Mouse (Mus musculus) forebrain, embryonic 14.5 days (tissue): ENCODE data around the gene Zbp1. TPM values are rescaled to one million over a fixed set of nuclear protein-coding genes. Genes with fewer than 3 reads are reported as not detected.

Experiments used
- ATAC-seq: fragments of 200-750 bp; cut with Nextera tagmentation; 2 replicates; pipeline ENCODE4 v1.8.0; 2017; ENCODE audit warnings: mild to moderate bottlenecking, moderate library complexity
- DNase-seq: peaks from one replicate; pipeline ENCODE4 v3.0.0-alpha.2; 2015; ENCODE audit warnings: low spot score
- H3K27ac ChIP-seq: fragments of 300-500 bp; sonication (generic); 2 replicates; pipeline ENCODE4 v1.5.1; 2014; ENCODE audit warnings: low read depth, mild to moderate bottlenecking, control low read depth, low read length, moderate library complexity
- H3K27me3 ChIP-seq: fragments of 300-500 bp; sonication (generic); replicated peaks from 2 replicates; pipeline ENCODE4 v1.6.1; 2014; ENCODE audit warnings: low read length, control low read depth, mixed read lengths; ENCODE audit not compliant: control insufficient read depth, insufficient read depth
- H3K36me3 ChIP-seq: fragments of 300-500 bp; sonication (generic); 2 replicates; pipeline ENCODE4 v1.6.1; 2014; ENCODE audit warnings: low read length, control low read depth; ENCODE audit not compliant: control insufficient read depth, insufficient read depth
- H3K4me1 ChIP-seq: fragments of 300-500 bp; sonication (generic); 2 replicates; pipeline ENCODE4 v1.6.1; 2014; ENCODE audit warnings: antibody characterized with exemption, low read length, control low read depth; ENCODE audit not compliant: control insufficient read depth, insufficient read depth
- H3K4me2 ChIP-seq: fragments of 300-500 bp; sonication (generic); 2 replicates; pipeline ENCODE4 v1.6.1; 2014; ENCODE audit warnings: mild to moderate bottlenecking, control low read depth, low read length
- H3K4me3 ChIP-seq: fragments of 300-500 bp; sonication (generic); 2 replicates; pipeline ENCODE4 v1.5.1; 2014; ENCODE audit warnings: low read depth, low read length, control low read depth
- H3K9ac ChIP-seq: fragments of 300-500 bp; sonication (generic); 2 replicates; pipeline ENCODE4 v1.6.1; 2014; ENCODE audit warnings: mild to moderate bottlenecking, low read length, control low read depth, moderate library complexity
- H3K9me3 ChIP-seq: fragments of 300-500 bp; sonication (generic); replicated peaks from 2 replicates; pipeline ENCODE4 v1.6.1; 2016; ENCODE audit warnings: low read length, control low read depth, mixed read lengths; ENCODE audit not compliant: control insufficient read depth
- WGBS: fragments of 180-500 bp; shearing (Covaris S2); extraction: QIAGEN DNeasy Blood & Tissue Kit; methylation state at CpG from one replicate; pipeline ENCODE4 v1.1.7; 2014; 5-methylcytosine and 5-hydroxymethylcytosine counted together
- polyA plus RNA-seq: library from polyadenylated mRNA; unstranded; fragments of >200 nt; fragmentation: Nextera tagmentation; extraction: Ambion mirVana; gene quantifications from 2 replicates; pipeline ENCODE4 v1.2.1, GENCODE M21; 2014

The Zbp1 gene
- polyA plus RNA-seq, 1 experiment from 2014 or later: not detected

DNA sequence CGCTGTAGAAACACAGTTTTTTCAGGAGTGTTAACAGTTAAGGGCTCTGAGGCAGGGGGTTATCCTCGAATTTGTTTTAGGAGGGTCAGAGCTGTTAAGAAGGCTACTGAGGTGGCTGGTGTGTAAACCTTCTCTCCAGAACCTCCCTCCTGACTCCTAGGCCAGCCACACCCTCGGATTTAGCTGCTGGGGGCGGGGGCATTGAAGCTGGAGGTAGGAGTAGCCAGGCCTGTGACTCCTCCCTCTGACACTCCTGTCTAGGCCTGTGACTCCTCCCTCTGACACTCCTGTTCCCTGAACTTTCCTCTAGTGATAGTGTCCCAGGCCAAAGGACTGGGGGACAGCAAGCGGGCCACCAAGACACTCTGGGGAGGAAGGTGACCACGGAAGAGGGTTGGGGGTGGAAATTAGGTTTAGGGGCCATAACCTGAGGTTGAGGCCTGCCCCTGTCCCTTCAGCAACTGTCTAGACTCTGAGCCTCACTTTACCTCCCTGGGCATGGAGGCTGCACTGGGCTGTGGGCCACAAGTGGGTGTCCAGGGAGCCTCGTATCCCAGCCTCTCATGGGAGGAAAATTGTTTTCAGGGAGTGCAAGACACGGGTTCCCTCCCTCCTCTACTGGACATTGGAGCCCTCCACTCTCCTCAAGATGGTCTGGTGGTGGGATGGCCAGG, 31.4 kb downstream of the Zbp1 start:
- no peaks in the 10 kb centered on the region for H3K4me1 ChIP-seq
- ATAC-seq: no peak
- no peaks in the 10 kb centered on the region for H3K27me3 ChIP-seq
- H3K27ac ChIP-seq: no peak overlapping the region
- H3K9ac ChIP-seq: no peak overlapping the region
- WGBS: 30% methylated on average over 8 of the region's 8 CpGs
- no peak overlapping the region for H3K4me3 ChIP-seq
- H3K36me3 ChIP-seq: no peaks in the 10 kb centered on the region
- H3K9me3 ChIP-seq: no peaks in the 10 kb centered on the region
- no peak for DNase-seq
- no peak overlapping the region for H3K4me2 ChIP-seq

DNA sequence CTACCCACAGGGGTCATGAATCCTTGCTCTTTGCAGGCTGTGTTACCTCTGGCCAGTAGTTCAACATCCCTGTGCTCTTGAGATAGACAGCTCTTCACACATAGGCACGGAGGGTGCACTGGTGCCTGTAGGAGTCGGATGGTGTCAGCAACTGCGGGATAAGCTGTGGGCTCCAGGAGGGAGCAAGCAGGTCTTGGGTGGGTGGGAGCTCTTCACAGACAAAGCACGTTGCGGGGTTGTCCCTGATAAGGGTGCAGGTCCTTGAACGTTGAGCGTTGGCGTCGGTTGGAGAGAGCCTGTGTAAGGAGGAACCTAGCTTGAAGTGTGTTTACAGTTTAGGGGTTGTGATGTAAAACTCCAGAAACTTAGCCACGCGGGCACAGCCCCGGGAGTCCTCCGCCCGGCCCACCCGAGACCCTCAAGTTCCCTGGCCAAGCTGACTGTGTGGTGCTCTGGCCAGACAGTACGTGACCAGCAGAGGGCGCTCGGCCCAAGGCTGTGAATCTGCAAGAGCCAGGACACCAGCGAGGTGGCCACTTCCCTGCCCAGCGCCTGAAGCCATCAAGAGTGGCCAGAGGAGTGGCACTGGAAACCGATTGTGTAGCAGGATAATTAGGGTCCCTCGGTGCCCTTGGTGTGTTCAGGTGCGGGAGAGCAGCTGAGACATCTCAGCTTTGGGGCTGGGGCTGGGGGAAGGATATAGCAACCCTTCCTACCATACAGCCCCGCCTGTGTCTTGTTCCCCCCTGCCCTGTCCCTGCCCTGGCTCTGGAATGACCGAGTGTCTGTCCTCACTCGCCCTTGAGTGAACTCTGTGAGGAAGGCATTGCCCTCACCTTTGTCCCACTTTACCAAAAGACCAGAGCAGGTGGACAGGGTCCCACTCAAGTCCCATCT, 32.4 kb downstream of the Zbp1 start:
- DNase-seq (peak; percentile 86), ATAC-seq (peak; percentile 65)
- Histone ChIP-seq H3K27me3 (no peaks in the 10 kb centered on the region), H3K9me3 (no peaks in the 10 kb centered on the region), H3K4me2 (no peak overlapping the region), H3K4me1 (no peaks in the 10 kb centered on the region), H3K36me3 (no peaks in the 10 kb centered on the region), H3K4me3 (no peak overlapping the region), H3K27ac (no peak overlapping the region), H3K9ac (no peak overlapping the region)
- 31% methylated on average over 26 of the region's 26 CpGs for WGBS

DNA sequence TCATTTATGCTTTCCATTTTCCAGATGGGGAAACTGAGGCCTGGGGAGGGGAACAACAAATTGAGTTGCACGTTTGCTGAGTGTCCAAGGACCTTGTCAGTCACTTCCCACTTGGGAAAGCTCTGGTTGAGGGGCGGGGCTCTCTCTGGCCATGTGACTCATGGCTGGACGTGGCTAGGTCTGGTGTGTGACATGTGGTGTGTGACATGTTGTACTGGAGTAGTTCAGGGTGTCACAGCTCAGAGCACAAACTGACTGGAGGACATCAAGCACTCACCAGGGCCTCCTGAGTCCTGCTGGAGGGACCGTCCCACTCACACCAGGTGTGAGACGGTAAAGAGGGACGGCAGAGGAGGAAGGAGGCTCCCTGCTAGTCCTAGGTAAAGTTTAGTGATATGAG, 33.4 kb downstream of the Zbp1 start:
- DNase-seq: no peak
- H3K27ac ChIP-seq: no peak overlapping the region
- H3K9ac ChIP-seq: no peak overlapping the region
- no peaks in the 10 kb centered on the region for H3K27me3 ChIP-seq
- no peak overlapping the region for H3K4me2 ChIP-seq
- ATAC-seq: no peak
- no peak overlapping the region for H3K4me3 ChIP-seq
- H3K36me3 ChIP-seq: no peaks in the 10 kb centered on the region
- H3K9me3 ChIP-seq: no peaks in the 10 kb centered on the region
- WGBS: 80% methylated on average over 6 of the region's 6 CpGs
- no peaks in the 10 kb centered on the region for H3K4me1 ChIP-seq

DNA sequence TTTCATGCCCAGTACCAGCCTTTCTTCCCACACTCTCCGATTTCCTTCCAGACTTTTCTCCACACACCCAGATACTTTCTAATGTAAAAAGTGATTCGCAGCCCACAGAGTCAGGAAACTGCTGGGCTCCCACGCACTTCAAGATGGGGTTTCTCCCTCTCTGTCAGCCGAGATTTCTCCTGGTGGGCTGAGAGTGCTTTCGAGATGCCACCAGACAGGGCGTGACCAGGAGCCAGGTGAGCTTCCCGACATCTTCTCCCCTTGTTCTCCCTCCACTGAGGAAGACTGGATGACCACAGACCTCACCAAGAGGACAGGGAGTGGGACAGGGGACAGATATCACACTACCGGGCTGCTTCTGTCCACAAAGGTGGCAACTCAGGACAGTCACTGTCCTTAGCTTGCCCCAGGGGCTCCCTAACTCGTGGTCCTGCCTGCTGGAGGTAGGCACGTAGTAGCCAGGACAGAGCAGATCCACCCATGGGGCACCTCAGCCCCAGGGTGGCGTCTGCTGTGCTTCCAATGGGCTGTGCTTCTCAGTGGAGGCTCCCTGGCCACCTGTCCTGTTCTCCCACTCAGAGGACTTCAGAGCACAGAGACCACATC, 34.1 kb downstream of the Zbp1 start:
- no peak for ATAC-seq
- no peak for DNase-seq
- H3K36me3 ChIP-seq: no peaks in the 10 kb centered on the region
- H3K4me3 ChIP-seq: no peak overlapping the region
- H3K27ac ChIP-seq: no peak overlapping the region
- H3K4me2 ChIP-seq: no peak overlapping the region
- H3K4me1 ChIP-seq: no peaks in the 10 kb centered on the region
- no peaks in the 10 kb centered on the region for H3K27me3 ChIP-seq
- H3K9ac ChIP-seq: no peak overlapping the region
- WGBS: 63% methylated on average over 11 of the region's 11 CpGs
- H3K9me3 ChIP-seq: no peaks in the 10 kb centered on the region

DNA sequence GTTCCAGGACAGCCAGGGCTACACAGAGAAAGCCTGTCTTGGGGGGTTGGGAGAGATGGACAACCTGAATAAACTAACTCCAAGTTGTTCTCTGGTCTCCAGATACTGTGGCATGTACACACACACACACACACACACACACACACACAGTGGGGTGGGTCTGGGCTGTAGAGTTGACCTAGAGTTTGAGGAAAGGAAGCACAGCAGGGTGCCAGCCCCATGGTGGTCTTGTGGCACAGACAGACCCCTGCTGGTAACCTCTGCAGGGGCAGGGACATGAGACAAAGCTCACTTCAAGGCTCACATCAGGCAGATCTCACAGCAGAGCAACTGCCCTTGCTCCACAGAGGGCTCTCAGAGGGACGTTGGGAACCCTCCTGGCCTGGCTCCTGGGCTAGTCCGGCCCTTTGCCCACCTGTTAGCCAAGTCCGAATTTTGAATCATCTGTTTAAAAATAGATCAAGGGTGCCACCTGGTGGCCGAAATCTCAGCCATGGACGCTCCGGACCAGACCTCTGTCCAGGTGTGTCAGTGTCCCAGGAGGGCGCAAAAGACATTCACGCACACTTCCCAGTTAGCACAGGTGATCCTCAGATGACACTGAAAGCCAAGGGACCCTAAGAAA, 34.8 kb downstream of the Zbp1 start:
- no peak overlapping the region for H3K4me3 ChIP-seq
- no peaks in the 10 kb centered on the region for H3K27me3 ChIP-seq
- no peaks in the 10 kb centered on the region for H3K9me3 ChIP-seq
- H3K4me2 ChIP-seq: no peak overlapping the region
- no peaks in the 10 kb centered on the region for H3K4me1 ChIP-seq
- ATAC-seq (peak; percentile 27), DNase-seq (peak; percentile 71)
- no peak overlapping the region for H3K9ac ChIP-seq
- no peak overlapping the region for H3K27ac ChIP-seq
- H3K36me3 ChIP-seq: no peaks in the 10 kb centered on the region
- 9% methylated on average over 8 of the region's 8 CpGs for WGBS

DNA sequence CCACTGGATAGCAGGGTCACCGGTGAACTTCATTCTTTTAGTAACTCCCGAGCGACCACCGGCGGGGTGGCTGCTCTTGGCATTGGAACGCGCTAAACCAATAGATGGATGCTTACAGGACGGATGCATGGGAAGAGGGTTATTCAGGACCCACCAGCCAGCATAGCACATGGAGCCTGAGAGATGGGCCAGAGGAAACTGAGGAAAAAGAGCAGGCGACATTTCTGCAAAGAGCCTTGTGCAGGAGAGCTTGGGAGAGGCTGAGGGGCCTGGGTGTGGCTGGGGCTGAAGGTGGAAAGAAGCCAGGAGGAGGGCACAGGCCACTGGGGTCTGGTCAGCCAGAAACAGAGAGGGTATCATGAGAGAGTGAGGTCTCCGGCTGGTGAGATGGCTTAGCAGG, 35.4 kb downstream of the Zbp1 start:
- DNase-seq (no peak), ATAC-seq (no peak)
- H3K4me3 ChIP-seq: no peak overlapping the region
- H3K9me3 ChIP-seq: no peaks in the 10 kb centered on the region
- no peak overlapping the region for H3K4me2 ChIP-seq
- no peaks in the 10 kb centered on the region for H3K27me3 ChIP-seq
- H3K9ac ChIP-seq: no peak overlapping the region
- 96% methylated on average over 10 of the region's 10 CpGs for WGBS
- H3K4me1 ChIP-seq: no peaks in the 10 kb centered on the region
- H3K36me3 ChIP-seq: no peaks in the 10 kb centered on the region
- H3K27ac ChIP-seq: no peak overlapping the region

DNA sequence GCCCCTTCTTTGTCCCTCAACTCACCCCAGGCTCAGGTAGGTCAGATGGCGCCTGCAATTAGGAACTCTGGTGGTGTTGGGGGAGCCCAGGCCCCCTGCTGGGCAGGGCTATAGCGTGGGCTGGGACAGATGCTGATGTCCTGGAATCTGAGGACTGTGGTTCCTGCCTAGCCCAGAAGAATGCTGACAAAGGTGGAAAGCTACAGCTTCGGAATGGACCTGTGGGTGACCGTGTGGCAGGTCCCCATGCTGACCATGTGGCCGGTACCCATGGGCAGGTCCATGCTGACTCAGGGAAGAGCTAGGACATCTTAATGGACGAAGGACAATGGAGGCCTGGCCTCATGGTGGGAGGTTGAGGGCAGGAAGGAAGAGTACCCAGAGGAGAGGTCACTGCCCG, 35.9 kb downstream of the Zbp1 start:
- Histone ChIP-seq H3K9ac (no peak overlapping the region), H3K36me3 (no peaks in the 10 kb centered on the region), H3K27ac (no peak overlapping the region), H3K4me2 (no peak overlapping the region), H3K27me3 (no peaks in the 10 kb centered on the region), H3K9me3 (no peaks in the 10 kb centered on the region), H3K4me3 (no peak overlapping the region), H3K4me1 (no peaks in the 10 kb centered on the region)
- no peak for DNase-seq
- WGBS: 83% methylated on average over 7 of the region's 7 CpGs
- no peak for ATAC-seq

DNA sequence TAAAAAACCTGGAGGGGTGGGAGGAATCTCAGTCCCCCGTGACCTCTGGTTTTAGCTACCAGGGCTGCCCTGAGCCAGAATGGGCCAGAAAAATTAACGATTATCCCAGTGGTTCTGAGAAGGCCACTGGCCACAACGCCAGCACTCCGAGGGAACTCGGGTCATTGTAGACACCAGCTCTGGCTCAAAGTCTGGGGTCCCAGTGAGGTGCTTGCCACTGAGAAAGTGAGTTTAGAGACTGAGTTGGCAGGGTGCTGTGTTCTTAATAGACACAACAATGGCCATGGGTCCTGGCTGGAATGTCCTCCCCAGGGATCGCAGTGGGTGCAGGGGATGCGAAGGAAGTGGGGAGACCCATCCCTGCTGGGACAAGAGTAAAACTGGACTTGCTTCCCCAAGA, 36.8 kb downstream of the Zbp1 start:
- no peaks in the 10 kb centered on the region for H3K36me3 ChIP-seq
- no peaks in the 10 kb centered on the region for H3K27me3 ChIP-seq
- H3K4me1 ChIP-seq: no peaks in the 10 kb centered on the region
- DNase-seq (no peak), ATAC-seq (no peak)
- no peak overlapping the region for H3K27ac ChIP-seq
- no peaks in the 10 kb centered on the region for H3K9me3 ChIP-seq
- H3K9ac ChIP-seq: no peak overlapping the region
- no peak overlapping the region for H3K4me3 ChIP-seq
- no peak overlapping the region for H3K4me2 ChIP-seq
- WGBS: 81% methylated on average over 7 of the region's 7 CpGs
